Mouse (Mus musculus) right cerebral cortex, adult 2 months (tissue): Measurements from ENCODE around the gene Ppm1j.
"Not testable (repeated sequence)": the region's sequence is repeated elsewhere in the genome, so short reads cannot be mapped to it uniquely, and the experiment has no call there.

Experiments used
- DNase-seq, 2 experiments: peaks; one replicate each; pipeline ENCODE4 v3.0.0; 2021 to 2022; ENCODE audit warnings: low spot score in 2 of 2

Ppm1j gene

GRCm38 (mm10) chr3:104813227-104813626, 32.4 kb downstream of the Ppm1j start:
- not testable (repeated sequence) for DNase-seq

DNA sequence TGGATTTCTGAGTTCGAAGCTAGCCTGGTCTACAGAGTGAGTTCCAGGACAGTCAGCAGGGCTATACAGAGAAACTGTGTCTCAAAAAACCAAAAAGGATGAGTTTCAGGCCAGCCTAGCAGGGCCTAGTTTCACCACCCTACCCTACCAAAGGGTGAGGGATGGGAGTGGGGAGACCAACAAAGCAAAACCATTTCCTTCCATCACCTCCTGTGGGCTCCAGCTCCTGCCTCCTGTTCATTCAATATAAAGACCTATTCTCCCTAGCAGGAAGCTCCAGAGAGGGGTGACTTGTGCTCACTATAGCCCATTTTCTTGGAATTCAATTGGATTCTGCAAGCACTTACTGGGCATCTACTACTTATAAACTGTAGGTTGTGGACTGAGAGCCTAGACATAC, 33.9 kb downstream of the Ppm1j start:
- no peak for DNase-seq

GRCm38 (mm10) chr3:104815346-104815745, 34.5 kb downstream of the Ppm1j start:
- no peak for DNase-seq

- no peak for DNase-seq
Measured at GRCm38 (mm10) chr3:104816130-104816529, 35.3 kb downstream of the Ppm1j start.

GRCm38 (mm10) chr3:104817481-104817990, 36.7 kb downstream of the Ppm1j start:
- peak; percentile 38 to 47 for DNase-seq

DNA sequence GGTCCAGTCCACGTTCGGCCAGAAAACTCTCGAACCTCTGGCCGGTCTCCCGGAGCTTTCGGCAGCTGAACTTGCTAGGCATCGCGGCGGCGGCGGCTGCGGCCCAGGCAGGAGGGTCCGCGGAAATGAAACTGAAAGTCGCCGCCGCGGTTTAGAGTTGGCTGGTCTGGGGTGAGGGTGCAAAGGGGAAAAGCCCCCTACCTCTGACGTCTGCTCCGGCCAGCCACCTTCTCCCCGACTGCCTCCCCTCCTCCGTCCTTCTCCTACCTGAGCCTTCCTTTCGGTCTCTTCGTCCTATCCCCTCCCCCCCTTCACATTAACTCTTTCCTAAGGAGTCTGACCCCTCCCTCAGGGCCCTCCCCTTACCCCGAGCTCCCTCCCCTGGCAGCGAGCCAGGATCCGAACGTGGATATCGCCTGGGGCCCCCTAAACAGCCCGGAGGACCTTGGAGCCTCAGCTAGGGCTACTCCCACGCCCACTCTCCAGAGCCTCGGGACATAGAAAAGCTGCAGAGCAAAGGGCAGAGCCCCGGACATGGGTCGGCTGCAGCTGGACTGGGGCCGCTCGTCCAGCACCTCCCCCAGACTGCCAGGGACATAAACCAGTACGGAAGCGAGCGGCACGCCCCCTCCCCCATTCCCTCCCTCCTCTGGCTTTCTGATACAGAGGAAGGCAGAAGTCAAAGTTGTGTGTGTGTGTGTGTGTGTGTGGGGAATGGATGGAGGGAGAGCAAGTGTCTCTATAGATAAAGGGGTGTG, 37.3 kb downstream of the Ppm1j start, which contains the start of gene Mov10:
TSS of gene Mov10 (minus strand) at position 573 of the 758 bp plus-strand sequence.
- DNase-seq: peak; percentile 33 to 41

GRCm38 (mm10) chr3:104818749-104819134, 37.9 kb downstream of the Ppm1j start:
- peak in 1 of 2 experiments; percentile 18 for DNase-seq

- no peak for DNase-seq
Measured at GRCm38 (mm10) chr3:104820426-104820825, 39.6 kb downstream of the Ppm1j start.

DNA sequence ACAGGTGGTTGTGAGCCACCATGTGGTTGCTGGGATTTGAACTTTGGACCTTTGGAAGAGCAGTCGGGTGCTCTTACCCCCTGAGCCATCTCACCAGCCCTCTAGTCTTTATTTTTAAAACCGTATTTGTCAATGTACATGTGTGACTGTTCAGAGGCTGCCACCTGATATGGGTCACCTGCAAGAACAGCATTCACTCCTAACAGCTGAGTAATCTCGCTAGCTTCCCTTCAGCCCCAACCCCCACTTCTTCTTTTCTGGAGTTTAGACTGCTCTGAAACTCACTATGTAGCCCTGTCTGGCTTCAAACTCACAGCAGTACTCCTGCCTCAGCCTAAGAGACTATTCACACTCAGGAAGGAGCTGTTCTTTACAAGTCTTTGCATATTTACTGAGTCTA, 41.6 kb downstream of the Ppm1j start:
- DNase-seq: no peak
